Mouse (Mus musculus): ENCODE results near the gene Aldh8a1.
A peak's percentile ranks its signal among the peaks of the same experiment; 100 is the strongest.
"Not testable (repeated sequence)": the region's sequence is repeated elsewhere in the genome, so short reads cannot be mapped to it uniquely, and the experiment has no call there.

The Aldh8a1 gene

GRCm38 (mm10) chr10:21369586-21369985, 7.5 kb upstream of the Aldh8a1 start:
- DNase-seq, result no peak

GRCm38 (mm10) chr10:21372271-21372670, 4.8 kb upstream of the Aldh8a1 start:
- no peak for DNase-seq

DNA sequence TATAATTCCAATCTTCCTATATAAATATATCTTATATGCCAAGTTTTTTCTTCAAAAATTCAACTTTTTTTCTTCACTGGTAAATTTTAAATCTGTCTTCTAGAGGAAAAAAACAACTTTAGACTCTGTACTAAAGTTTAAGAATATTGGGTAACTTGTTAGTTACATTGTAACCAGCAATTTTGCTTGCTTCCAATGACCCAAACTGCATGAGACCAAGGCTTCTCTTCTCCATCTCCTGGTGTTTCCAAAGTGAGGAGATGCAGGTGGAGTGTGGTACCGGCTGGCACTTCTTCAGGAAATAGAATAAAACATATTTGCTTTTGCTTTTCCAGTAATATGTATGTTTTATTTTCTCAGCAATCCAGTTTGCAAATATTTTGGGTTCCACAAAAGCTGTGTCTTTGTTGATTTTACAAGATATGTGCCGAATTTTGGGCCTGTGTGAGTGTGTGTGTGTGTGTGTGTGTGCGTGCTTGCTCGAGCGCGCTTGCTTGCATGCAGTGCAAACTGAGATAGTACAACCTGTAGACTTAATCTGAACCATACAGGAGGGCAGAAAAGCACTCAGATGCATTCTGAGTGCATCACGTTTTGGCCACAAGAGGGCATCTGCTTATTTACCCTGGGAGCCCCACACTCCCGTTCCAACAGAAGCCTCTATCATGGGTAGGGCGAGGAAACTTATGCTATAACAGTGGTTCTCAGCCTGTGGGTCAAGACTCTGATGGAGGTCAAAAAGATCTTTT, 1.3 kb downstream of the Aldh8a1 start:
- no peak for DNase-seq

DNA sequence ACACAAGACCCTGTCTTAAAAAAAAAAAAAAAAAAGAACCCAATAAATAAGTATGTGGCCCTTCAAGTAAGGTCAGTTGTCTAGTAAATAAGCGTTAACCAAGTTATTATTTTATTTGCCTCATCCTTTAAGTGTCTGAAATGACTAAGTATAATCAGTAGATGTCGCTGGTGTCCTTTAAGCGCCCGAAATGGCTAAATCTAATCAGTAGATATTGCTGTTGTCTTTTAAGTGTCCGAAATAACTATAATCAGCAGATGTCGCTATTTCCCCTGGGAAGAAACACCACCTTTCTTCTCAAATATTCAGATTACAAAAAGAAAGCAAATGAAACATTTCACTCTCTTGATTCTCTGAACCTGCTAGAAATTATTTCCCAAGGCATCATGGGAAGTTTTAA, 5.8 kb downstream of the Aldh8a1 start:
- DNase-seq, result peak; percentile 66 to 71

GRCm38 (mm10) chr10:21385111-21385663, 8.1 kb downstream of the Aldh8a1 start:
- no peak for DNase-seq

- no peak for DNase-seq
Measured at GRCm38 (mm10) chr10:21389075-21389474, 12.0 kb downstream of the Aldh8a1 start.

- DNase-seq, result no peak
Measured at GRCm38 (mm10) chr10:21390440-21390839, 13.3 kb downstream of the Aldh8a1 start.

DNA sequence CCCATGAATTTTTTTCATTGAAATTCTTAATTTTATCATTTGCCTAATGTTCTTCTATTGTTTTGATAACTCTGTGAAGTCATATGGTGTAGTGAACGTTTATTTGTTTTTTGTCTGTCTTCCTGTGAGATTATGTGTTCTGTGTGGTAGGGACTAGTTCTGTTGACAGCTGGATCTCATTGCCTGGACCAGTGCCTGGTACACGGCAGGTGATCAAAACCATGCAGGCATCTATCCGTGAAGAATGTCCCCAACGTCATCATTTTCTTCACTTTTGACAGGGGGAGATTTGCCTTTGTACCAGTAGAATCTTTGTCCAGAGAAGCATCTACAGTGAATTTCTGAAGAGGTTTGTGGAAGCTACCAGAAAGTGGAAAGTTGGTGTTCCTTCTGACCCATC, 14.2 kb downstream of the Aldh8a1 start:
- DNase-seq, result peak; percentile 38 to 59

- no peak for DNase-seq
Measured at GRCm38 (mm10) chr10:21393390-21393789, 16.3 kb downstream of the Aldh8a1 start.

DNA sequence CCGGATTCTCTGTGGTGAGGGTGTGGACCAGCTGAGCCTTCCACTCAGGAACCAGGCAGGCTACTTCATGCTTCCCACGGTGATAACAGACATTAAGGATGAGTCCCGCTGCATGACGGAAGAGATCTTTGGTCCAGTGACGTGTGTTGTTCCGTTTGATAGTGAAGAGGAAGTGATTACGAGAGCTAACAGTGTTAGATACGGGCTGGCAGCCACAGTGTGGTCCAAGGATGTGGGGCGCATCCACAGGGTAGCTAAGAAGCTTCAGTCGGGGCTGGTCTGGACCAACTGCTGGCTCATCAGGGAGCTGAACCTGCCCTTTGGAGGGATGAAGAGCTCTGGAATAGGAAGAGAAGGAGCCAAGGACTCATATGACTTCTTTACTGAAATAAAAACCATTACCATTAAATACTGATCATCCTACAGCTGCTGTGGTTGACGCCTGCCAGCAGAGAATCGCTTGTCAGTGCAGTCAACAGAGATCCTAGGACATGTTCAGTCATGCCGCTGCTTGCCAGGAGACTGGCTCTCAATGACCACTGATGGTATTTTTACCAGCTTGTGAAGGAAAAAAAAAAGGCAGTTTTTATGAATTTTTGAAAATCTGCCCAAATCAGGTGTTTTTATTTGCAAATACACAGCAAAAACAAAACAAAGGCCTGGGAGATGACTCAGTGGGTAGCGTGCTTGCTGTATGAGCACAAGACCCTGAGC, 18.5 kb downstream of the Aldh8a1 start:
- DNase-seq, result no peak

DNA sequence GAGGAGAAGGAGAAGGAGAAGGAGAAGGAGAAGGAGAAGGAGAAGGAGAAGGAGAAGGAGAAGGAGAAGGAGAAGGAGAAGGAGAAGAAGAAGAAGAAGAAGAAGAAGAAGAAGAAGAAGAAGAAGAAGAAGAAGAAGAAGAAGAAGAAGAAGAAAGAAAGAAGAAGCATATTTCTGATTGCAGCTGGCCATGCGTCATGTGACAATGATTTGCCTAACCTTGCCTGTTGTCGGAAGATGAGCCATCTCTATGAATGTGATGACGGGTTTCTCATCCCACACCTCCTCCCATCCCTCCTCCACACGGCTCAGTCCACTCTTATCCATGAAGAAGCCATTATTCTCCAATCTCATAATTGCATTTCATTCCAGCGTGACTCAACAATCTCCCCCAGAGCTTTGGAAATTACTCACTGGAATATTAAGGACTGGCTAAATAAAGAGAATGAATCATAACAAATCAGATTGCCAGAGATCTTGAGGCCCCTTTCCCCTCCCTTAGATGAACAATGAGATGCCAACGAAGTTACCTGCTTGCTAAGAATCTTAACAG, 21.9 kb downstream of the Aldh8a1 start:
- not testable (repeated sequence) for DNase-seq

DNA sequence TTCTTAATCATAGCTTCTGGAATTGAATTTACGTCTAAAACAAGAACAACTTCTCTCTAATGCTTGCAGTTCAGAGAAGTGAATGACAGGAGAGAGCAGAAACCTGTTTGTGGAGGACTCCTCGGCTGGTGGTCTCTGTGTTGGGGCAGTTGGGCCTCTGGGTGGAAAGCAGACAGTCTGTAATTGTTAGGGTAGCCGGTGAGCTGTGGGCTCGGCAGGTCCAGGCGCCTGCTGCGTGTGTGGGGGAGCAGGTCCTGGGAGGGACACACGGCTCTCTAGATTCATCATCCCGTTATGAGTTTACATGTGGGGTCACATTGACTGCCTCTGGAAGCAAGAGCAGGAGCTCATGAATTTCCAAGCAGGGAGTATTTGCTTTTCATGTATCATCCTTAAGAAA, 22.5 kb downstream of the Aldh8a1 start:
- no peak for DNase-seq

DNA sequence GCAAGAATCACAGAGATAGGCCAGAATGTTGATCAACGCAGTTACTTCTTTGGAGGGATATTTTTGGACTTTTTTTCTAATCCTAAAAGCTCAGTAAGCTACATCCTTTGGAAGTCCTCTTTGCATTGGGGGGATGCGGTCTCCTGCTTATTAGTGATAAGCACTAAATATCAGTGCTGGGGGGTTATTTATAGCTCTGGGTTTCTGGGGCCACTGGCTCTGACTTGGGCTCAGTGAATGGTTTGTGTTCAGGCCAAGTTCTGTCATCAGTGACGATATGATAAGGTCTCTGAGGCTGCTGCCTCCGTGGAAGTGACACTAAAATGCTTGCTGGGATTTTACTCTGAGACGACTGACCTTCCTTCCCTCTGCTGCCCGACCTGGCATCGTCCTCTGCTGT, 22.9 kb downstream of the Aldh8a1 start:
- no peak for DNase-seq

DNA sequence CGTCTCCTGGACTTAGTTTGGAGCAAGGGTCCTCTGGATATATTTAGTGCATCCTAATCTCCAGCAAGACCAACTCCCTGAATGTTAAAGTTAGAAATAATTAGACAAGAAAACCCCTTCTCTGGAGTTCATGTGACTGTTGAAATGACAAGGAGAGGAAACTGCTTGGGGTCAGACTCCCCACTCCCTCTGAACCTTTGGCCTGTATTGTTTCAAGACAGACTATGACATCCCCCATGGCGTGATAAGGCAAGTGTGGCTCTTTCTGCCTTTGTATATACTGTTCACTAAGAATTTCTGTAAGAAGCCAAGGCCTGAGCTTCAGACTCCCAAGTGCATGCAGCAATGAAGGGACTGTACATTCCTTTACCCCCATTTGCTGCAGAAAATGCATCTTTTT, 23.4 kb downstream of the Aldh8a1 start:
- DNase-seq, result no peak

DNA sequence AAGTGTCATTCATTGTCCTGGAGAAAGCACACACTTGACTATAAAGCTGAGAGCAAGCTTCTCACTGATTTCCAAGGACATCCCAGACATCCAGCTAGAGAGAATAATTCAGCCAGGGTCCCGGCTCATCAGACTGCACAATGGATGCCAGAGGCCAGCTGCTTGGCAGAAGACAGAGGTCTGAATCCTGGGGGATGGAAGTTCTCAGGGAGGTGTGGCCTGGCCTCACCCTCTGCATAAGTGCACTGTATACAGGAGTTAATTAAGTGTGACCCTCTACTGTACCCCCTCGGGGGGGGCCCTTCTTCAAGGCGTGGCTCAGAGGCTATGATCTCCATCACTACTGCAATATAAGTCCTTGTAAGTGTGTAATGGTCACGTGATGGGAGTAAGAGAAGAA, 24.2 kb downstream of the Aldh8a1 start:
- no peak for DNase-seq

GRCm38 (mm10) chr10:21404822-21405221, 27.7 kb downstream of the Aldh8a1 start:
- DNase-seq, result no peak

GRCm38 (mm10) chr10:21405707-21406534, 28.8 kb downstream of the Aldh8a1 start:
- DNase-seq, result no peak

GRCm38 (mm10) chr10:21410711-21411110, 33.6 kb downstream of the Aldh8a1 start:
- no peak for DNase-seq

GRCm38 (mm10) chr10:21411621-21412205, 34.6 kb downstream of the Aldh8a1 start:
- DNase-seq, result no peak

DNA sequence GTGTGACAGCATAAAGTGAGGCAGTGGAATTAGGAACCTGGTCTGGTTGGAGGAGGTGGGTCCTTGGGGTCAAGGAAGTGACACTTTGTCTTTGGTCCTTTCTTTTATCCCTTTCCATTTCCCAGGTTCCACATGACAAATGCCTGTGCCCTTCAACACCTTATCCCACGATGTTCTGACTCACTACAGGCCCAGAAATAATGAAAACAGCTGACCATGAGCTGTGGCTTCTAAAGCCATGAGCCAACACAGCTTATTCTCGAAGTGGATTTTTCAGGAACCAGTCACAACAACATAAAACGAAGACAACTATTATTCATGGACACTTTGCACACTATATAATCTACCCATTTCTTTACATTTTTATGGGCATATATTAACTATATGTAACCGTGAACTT, 37.9 kb downstream of the Aldh8a1 start:
- DNase-seq, result no peak

- DNase-seq, result no peak
Measured at GRCm38 (mm10) chr10:21416184-21416583, 39.1 kb downstream of the Aldh8a1 start.

- no peak for DNase-seq
Measured at GRCm38 (mm10) chr10:21419188-21419587, 42.1 kb downstream of the Aldh8a1 start.

Measured in cerebellum, postnatal 14 days (tissue).